Mouse (Mus musculus) skeletal muscle tissue, postnatal 0 days (tissue): ENCODE data around the gene Lysmd1. TPM values are rescaled to one million over a fixed set of nuclear protein-coding genes. Genes with fewer than 3 reads are reported as not detected.

Source experiments
- microRNA-seq, 2 experiments: library from miRNA; unstranded; fragments of <30 nt; microRNA quantifications; one replicate each; pipeline ENCODE4; 2016
- polyA plus RNA-seq: library from polyadenylated mRNA; unstranded; fragments of >200 nt; fragmentation: Nextera tagmentation; extraction: Ambion mirVana; gene quantifications from 2 replicates; pipeline ENCODE4 v1.2.1, GENCODE M21; 2015

Gene Lysmd1
- 11.3 and 11.4 TPM in 2 replicates for polyA plus RNA-seq

GRCm38 (mm10) chr3:95133680-95134101, at the start of gene Lysmd1, which contains the start of gene Scnm1:
TSS of gene Lysmd1 (plus strand) at chr3:95134088.
TSS of gene Scnm1 (minus strand) at chr3:95134011.

GRCm38 (mm10) chr3:95106338-95107117, 27.4 kb upstream of the Lysmd1 start, which contains the start of gene Pip5k1a:
TSS of gene Pip5k1a (minus strand) at chr3:95106930.

GRCm38 (mm10) chr3:95110911-95111726, 22.8 kb upstream of the Lysmd1 start, which contains the start of gene Vps72:
TSS of gene Vps72 (plus strand) at chr3:95111022.

GRCm38 (mm10) chr3:95124246-95124645, 9.6 kb upstream of the Lysmd1 start, which contains the start of gene Tmod4:
TSS of gene Tmod4 (plus strand) at chr3:95124476.

GRCm38 (mm10) chr3:95141952-95142616, 8.2 kb downstream of the Lysmd1 start, which contains the start of gene Tnfaip8l2:
TSS of gene Tnfaip8l2 (minus strand) at chr3:95142360.

GRCm38 (mm10) chr3:95159987-95160963, 26.4 kb downstream of the Lysmd1 start, which contains the start of gene Sema6c:
TSS of gene Sema6c (plus strand) at chr3:95160457.

Small RNAs within 50 kb of the gene (microRNA-seq; reads per million reads assigned to microRNA genes)
- 0 reads per million in 2 experiments for gene Mir8099-1

Other genes with a start within 250 kb of the Lysmd1 start
- 242 and 248 TPM in 2 replicates for gene Psmb4, start 247.1 kb upstream of the Lysmd1 start, polyA plus RNA-seq
- gene Selenbp1, start 201.0 kb upstream of the Lysmd1 start, polyA plus RNA-seq = 30.0 and 38.8 TPM in 2 replicates
- gene Rfx5, start 180.0 kb upstream of the Lysmd1 start, polyA plus RNA-seq = 3.7 and 4.8 TPM in 2 replicates
- gene Pi4kb, start 159.4 kb upstream of the Lysmd1 start, polyA plus RNA-seq = 15.8 TPM in 2 replicates
- gene Zfp687, start 118.6 kb upstream of the Lysmd1 start, polyA plus RNA-seq = 8.7 and 8.9 TPM in 2 replicates
- 239 and 251 TPM in 2 replicates for gene Psmd4, start 91.5 kb upstream of the Lysmd1 start, polyA plus RNA-seq
- gene Pip5k1a, start 27.2 kb upstream of the Lysmd1 start, polyA plus RNA-seq = 11.1 and 11.3 TPM in 2 replicates
- 70.5 and 72.7 TPM in 2 replicates for gene Vps72, start 23.1 kb upstream of the Lysmd1 start, polyA plus RNA-seq
- 226 and 267 TPM in 2 replicates for gene Tmod4, start 9.6 kb upstream of the Lysmd1 start, polyA plus RNA-seq
- 61.6 and 62.7 TPM in 2 replicates for gene Scnm1, start 77 bp upstream of the Lysmd1 start, polyA plus RNA-seq
- gene Tnfaip8l2, start 8.3 kb downstream of the Lysmd1 start, polyA plus RNA-seq = 6.2 and 9.2 TPM in 2 replicates
- gene Sema6c, start 26.4 kb downstream of the Lysmd1 start, polyA plus RNA-seq = 13.3 and 17.6 TPM in 2 replicates
- gene Gabpb2, start 83.8 kb downstream of the Lysmd1 start, polyA plus RNA-seq = 3.7 and 4.0 TPM in 2 replicates
- 42.7 and 52.8 TPM in 2 replicates for gene Cdc42se1, start 94.6 kb downstream of the Lysmd1 start, polyA plus RNA-seq
- gene Mllt11, start 98.1 kb downstream of the Lysmd1 start, polyA plus RNA-seq = 19.1 and 23.1 TPM in 2 replicates
- 0.13 and 0.23 TPM in 2 replicates for gene Gm128, start 107.5 kb downstream of the Lysmd1 start, polyA plus RNA-seq
- gene Bnipl, start 117.1 kb downstream of the Lysmd1 start, polyA plus RNA-seq = 0.68 TPM in 1 of 2 replicates, not detected in the other
- gene Mindy1, start 147.3 kb downstream of the Lysmd1 start, polyA plus RNA-seq = 29.2 and 32.7 TPM in 2 replicates
- gene Prune1, start 148.0 kb downstream of the Lysmd1 start, polyA plus RNA-seq = 68.2 and 79.3 TPM in 2 replicates
- 0.45 and 1.9 TPM in 2 replicates for gene Anxa9, start 173.1 kb downstream of the Lysmd1 start, polyA plus RNA-seq
- 62.6 and 73.1 TPM in 2 replicates for gene Cers2, start 180.7 kb downstream of the Lysmd1 start, polyA plus RNA-seq
- gene Setdb1, start 223.1 kb downstream of the Lysmd1 start, polyA plus RNA-seq = 9.6 and 10.0 TPM in 2 replicates